Mouse (Mus musculus) embryonic facial prominence, embryonic 11.5 days (tissue): Measurements from ENCODE around the gene Cpt1b. TPM values are rescaled to one million over a fixed set of nuclear protein-coding genes. Genes with fewer than 3 reads are reported as not detected.

Experiments
- ATAC-seq: fragments of 200-750 bp; cut with Nextera tagmentation; replicated peaks from 2 replicates; pipeline ENCODE4 v1.8.0; 2017; ENCODE audit warnings: low read depth; ENCODE audit not compliant: insufficient number of reproducible peaks, low FRiP score, low TSS enrichment
- DNase-seq: peaks from one replicate; pipeline ENCODE4 v3.0.0-alpha.2; 2015; ENCODE audit warnings: low spot score
- H3K27ac ChIP-seq: fragments of 300-500 bp; sonication (generic); replicated peaks from 2 replicates; pipeline ENCODE4 v1.5.1; 2014; ENCODE audit warnings: mild to moderate bottlenecking, low read depth, low read length, control low read depth
- H3K27me3 ChIP-seq: fragments of 300-500 bp; sonication (generic); 2 replicates; pipeline ENCODE4 v1.6.1; 2014; ENCODE audit warnings: mild to moderate bottlenecking, low read length, moderate library complexity, mixed read lengths; ENCODE audit not compliant: control insufficient read depth, insufficient read depth
- H3K36me3 ChIP-seq: fragments of 300-500 bp; sonication (generic); replicated peaks from 2 replicates; pipeline ENCODE4 v1.6.1; 2014; ENCODE audit warnings: low read depth, mild to moderate bottlenecking, low read length, moderate library complexity, mixed read lengths; ENCODE audit not compliant: control insufficient read depth, insufficient read depth
- H3K4me1 ChIP-seq: fragments of 300-500 bp; sonication (generic); 2 replicates; pipeline ENCODE4 v1.6.1; 2014; ENCODE audit warnings: low read length, mixed read lengths; ENCODE audit not compliant: control insufficient read depth, insufficient read depth
- H3K4me2 ChIP-seq: fragments of 300-500 bp; sonication (generic); 2 replicates; pipeline ENCODE4 v1.6.1; 2014; ENCODE audit warnings: low read depth, mild to moderate bottlenecking, control low read depth, low read length, moderate library complexity
- H3K4me3 ChIP-seq: fragments of 300-500 bp; sonication (generic); 2 replicates; pipeline ENCODE4 v1.5.1; 2014; ENCODE audit warnings: low read depth, low read length, control low read depth
- H3K9ac ChIP-seq: fragments of 300-500 bp; sonication (generic); replicated peaks from 2 replicates; pipeline ENCODE4 v1.6.1; 2014; ENCODE audit warnings: mild to moderate bottlenecking, control low read depth, low read length
- H3K9me3 ChIP-seq: fragments of 300-500 bp; sonication (generic); replicated peaks from 2 replicates; pipeline ENCODE4 v1.6.1; 2016; ENCODE audit warnings: mild to moderate bottlenecking, low read length, inconsistent platforms, mixed read lengths; ENCODE audit not compliant: control insufficient read depth
- WGBS: fragments of 180-500 bp; shearing (Covaris S2); extraction: QIAGEN DNeasy Blood & Tissue Kit; methylation state at CpG from one replicate; pipeline ENCODE4 v1.1.7; 2014; 5-methylcytosine and 5-hydroxymethylcytosine counted together
- polyA plus RNA-seq: library from polyadenylated mRNA; unstranded; fragments of >200 nt; fragmentation: Nextera tagmentation; extraction: Ambion mirVana; gene quantifications from 2 replicates; pipeline ENCODE4 v1.2.1, GENCODE M21; 2014

The Cpt1b gene
- polyA plus RNA-seq, 1 experiment from 2014 or later = 0.69 TPM

- H3K27me3 ChIP-seq = peaks cover 5% of the 10 kb centered on the region; the same call in 1 of the 2 replicates
- H3K36me3 ChIP-seq = no peaks in the 10 kb centered on the region; the same call in 1 of the 2 replicates
- H3K27ac ChIP-seq = no peak within 1 kb of the TSS
- H3K9me3 ChIP-seq = no peaks in the 10 kb centered on the region
- peak within 1 kb of the TSS; percentile 90 for H3K4me2 ChIP-seq
- ATAC-seq (peak; percentile 44), DNase-seq (peak; percentile 15)
- peak within 1 kb of the TSS; percentile 28 for H3K9ac ChIP-seq
- WGBS = under 1% methylated on average over 53 of the region's 53 CpGs
- peak within 1 kb of the TSS; percentile 49 for H3K4me3 ChIP-seq
- H3K4me1 ChIP-seq = no peaks in the 10 kb centered on the region
Observed at GRCm38 (mm10) chr15:89453865-89454478, 28.3 kb upstream of the Cpt1b start, which contains the start of gene Mapk8ip2. Mapk8ip2 (plus strand) TSS chr15:89453913.

DNA sequence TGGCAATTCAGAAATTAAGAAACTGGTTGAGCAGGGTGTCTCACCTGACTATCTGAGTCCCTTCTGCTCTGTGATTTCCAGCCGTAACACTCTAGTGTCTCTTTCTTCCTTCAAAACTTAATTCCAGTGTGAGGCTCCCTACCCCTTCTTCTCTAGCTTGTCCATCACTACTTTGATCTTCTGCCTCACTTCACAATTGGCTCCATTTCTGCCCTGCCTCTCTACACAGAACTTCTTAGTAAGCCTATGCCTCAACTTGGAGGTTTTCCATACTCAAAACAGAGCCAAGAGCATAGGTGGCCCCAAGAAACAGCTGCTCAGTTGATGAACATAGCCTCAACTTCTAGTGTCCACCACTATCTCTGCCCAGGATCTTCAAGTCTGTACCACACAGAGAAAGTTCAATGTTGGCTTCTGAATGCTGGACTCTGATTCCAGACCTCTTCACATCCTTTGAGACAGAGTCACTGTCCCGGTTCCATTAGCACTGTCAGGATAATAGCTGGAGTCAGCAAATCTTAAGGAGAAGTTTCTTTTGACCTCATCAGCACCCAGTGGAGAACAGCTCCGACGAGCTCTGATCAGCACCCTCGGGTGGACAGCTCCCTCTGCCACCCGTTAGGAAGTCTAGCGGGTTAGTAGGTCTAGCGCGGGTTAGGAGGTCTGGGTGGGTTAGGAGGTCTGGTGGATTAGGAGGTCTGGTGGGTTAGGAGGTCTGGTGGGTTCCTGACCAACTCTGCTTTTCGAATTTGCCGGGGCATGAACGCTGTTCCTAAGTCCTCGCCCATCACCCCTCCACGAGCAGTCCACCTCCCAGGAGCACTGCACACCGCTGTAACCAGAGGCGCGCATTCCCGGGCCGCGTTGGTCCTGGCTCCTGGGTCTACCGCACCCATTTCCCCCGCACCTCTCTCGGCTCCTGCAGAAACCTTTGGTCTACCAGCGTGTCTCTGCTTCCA lies 27.5 kb upstream of the Cpt1b start:
- H3K27ac ChIP-seq = no peak overlapping the region
- DNase-seq (peak; percentile 88), ATAC-seq (peak; percentile 61)
- WGBS = 5% methylated on average over 24 of the region's 24 CpGs
- H3K4me1 ChIP-seq = no peaks in the 10 kb centered on the region
- no peaks in the 10 kb centered on the region for H3K9me3 ChIP-seq
- H3K27me3 ChIP-seq = peaks cover 5% of the 10 kb centered on the region; the same call in 1 of the 2 replicates
- H3K9ac ChIP-seq = no peak overlapping the region
- peak overlapping the region; percentile 49 for H3K4me3 ChIP-seq
- H3K4me2 ChIP-seq = peak overlapping the region; percentile 90
- H3K36me3 ChIP-seq = no peaks in the 10 kb centered on the region; the same call in 1 of the 2 replicates

- ATAC-seq = no peak
- DNase-seq = peak; percentile 28
- Histone ChIP-seq H3K4me2 (no peak overlapping the region), H3K9ac (no peak overlapping the region), H3K4me3 (no peak overlapping the region), H3K9me3 (no peaks in the 10 kb centered on the region), H3K4me1 (no peaks in the 10 kb centered on the region), H3K36me3 (no peaks in the 10 kb centered on the region), H3K27me3 (no peaks in the 10 kb centered on the region), H3K27ac (no peak overlapping the region)
- WGBS = 40% methylated on average over 8 of the region's 8 CpGs
Observed at GRCm38 (mm10) chr15:89442486-89443070, 16.9 kb upstream of the Cpt1b start.

DNA sequence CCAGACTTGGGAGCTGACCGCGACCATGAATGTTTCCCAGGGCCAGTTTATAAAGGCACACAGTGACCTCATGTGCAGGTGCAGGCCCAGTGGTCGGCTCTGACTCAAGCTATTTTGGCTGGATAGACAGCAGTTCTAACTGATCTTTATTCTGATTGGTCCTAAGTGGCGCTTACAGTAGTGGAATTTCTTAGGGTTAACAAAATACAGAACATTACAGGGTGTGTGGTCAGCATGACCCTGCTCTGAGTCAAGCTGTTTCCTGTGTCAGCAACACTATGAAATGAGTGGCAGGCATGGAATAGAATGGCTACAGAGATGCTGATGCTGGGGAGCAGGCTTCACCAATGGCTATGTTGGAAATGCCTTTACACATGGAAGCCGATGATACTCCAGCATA lies 10.2 kb upstream of the Cpt1b start:
- H3K36me3 ChIP-seq = no peaks in the 10 kb centered on the region
- no peak overlapping the region for H3K9ac ChIP-seq
- ATAC-seq (no peak), DNase-seq (no peak)
- no peak overlapping the region for H3K27ac ChIP-seq
- no peak overlapping the region for H3K4me2 ChIP-seq
- H3K9me3 ChIP-seq = no peaks in the 10 kb centered on the region
- no peaks in the 10 kb centered on the region for H3K27me3 ChIP-seq
- no peaks in the 10 kb centered on the region for H3K4me1 ChIP-seq
- H3K4me3 ChIP-seq = no peak overlapping the region
- WGBS = 87% methylated on average over 5 of the region's 5 CpGs

GRCm38 (mm10) chr15:89434136-89434535 lies 8.5 kb upstream of the Cpt1b start:
- no peaks in the 10 kb centered on the region for H3K4me1 ChIP-seq
- ATAC-seq (no peak), DNase-seq (no peak)
- no peak overlapping the region for H3K4me3 ChIP-seq
- no peak overlapping the region for H3K9ac ChIP-seq
- H3K27ac ChIP-seq = no peak overlapping the region
- H3K9me3 ChIP-seq = no peaks in the 10 kb centered on the region
- WGBS = 63% methylated on average over 3 of the region's 3 CpGs
- no peaks in the 10 kb centered on the region for H3K27me3 ChIP-seq
- no peaks in the 10 kb centered on the region for H3K36me3 ChIP-seq
- H3K4me2 ChIP-seq = no peak overlapping the region

DNA sequence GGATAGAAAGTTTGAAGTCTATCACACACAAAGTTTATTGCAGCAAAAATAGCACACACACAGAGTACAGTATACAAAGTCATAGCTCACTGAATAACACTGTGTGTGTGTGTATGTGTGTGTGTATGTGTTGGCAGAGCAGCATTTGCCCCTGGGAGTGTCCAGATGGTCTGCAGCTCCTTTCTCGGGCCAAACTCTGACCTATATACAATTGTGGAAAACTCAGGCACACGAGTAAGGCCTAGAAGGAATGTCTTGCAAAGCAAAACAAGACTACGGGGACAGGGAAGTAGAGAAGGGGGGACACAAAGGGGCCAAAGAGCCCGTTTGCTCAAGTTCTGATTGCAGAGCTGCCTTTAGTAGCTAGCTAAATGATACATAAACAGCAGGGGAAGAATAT lies 7.3 kb upstream of the Cpt1b start:
- WGBS = 70% methylated on average over 4 of the region's 4 CpGs
- no peaks in the 10 kb centered on the region for H3K36me3 ChIP-seq
- H3K4me3 ChIP-seq = no peak overlapping the region
- DNase-seq (no peak), ATAC-seq (no peak)
- H3K9ac ChIP-seq = no peak overlapping the region
- no peak overlapping the region for H3K27ac ChIP-seq
- no peak overlapping the region for H3K4me2 ChIP-seq
- no peaks in the 10 kb centered on the region for H3K4me1 ChIP-seq
- no peaks in the 10 kb centered on the region for H3K27me3 ChIP-seq
- no peaks in the 10 kb centered on the region for H3K9me3 ChIP-seq

DNA sequence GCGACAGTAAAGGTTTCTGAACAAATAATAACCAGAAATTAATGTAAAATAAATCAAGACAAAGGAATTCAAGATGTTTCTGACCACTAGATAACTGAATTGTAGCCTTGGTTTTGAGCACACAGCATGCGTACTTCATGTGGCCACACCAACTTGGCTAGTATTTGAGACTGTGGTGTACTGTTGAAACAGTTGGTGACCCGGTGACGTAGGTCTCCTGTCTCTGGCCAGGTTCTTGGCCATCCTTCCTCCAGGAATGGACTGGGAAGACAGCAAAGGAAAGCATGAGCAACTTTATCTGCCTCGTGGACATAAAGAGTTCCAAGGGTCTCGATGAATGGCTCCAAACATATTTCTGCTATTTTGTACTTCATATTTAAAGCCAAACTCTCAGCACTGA lies 6.1 kb upstream of the Cpt1b start:
- DNase-seq (no peak), ATAC-seq (no peak)
- no peaks in the 10 kb centered on the region for H3K36me3 ChIP-seq
- no peak overlapping the region for H3K4me3 ChIP-seq
- H3K9ac ChIP-seq = no peak overlapping the region
- no peaks in the 10 kb centered on the region for H3K4me1 ChIP-seq
- no peaks in the 10 kb centered on the region for H3K9me3 ChIP-seq
- H3K27ac ChIP-seq = no peak overlapping the region
- H3K27me3 ChIP-seq = no peaks in the 10 kb centered on the region
- WGBS = 92% methylated on average over 6 of the region's 6 CpGs
- no peak overlapping the region for H3K4me2 ChIP-seq
